Mouse (Mus musculus) ES-Bruce4 (cell line): ENCODE results near the gene March6.

ENCODE experiments used
- CTCF ChIP-seq: IDR thresholded peaks from one replicate; pipeline ENCODE4 v1.8.1; 2011; ENCODE audit warnings: low read depth, low read length
- POLR2A ChIP-seq: IDR thresholded peaks from one replicate; pipeline ENCODE4 v1.8.1; 2011; ENCODE audit warnings: low read length; ENCODE audit not compliant: insufficient read depth

DNA sequence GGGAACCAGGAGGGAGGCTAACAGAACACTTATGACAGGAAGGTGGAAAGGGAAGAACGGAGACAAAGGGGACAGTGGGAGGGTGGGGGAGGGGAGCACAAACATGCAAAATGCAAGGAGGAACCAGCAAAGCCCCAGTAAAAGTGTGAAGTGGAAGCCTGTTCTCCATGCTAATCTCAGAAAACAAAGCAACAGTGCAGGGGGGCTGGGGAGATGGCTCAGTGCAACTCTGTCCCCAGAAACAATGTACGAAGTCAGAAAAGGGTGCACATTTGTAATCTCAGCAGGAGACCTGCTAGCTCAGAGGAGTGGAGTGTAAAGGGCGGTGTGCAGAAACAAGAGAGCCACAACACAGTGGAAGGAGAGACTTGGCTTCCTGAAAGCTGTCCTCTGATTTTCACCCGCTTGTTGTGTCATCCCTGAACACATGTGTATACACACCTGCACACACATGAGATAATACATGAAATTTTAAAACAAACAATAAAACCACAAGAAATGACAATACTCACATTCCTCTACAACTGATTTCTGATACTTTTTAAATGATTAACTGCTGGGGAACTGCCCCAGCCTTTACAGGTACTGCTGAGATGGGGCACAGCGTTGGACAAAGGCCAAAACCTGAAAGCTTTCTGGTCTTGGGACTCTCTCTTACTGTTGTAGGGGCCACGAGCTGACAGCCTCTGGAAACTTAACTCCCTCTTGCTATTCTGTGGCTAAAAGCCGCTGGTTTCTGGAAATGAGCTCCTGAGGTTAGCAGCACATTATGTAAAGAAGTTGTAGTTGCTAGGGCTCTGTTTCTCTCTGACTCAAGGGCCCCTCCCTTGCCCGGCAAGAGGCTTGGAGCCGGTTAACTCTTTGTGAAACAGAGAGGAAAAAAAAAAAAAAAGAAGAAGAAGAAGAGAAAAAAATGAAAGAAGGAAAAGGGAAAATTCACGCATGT lies 11.4 kb upstream of the March6 start:
- TF ChIP-seq CTCF (no peak), POLR2A (no peak)
